Mouse (Mus musculus) C2C12 (cell line): Measurements from ENCODE around the gene Jph3. TPM values are rescaled to one million over a fixed set of nuclear protein-coding genes. Genes with fewer than 3 reads are reported as not detected.

Experiments
- H3K27me3 ChIP-seq: one replicate; pipeline ENCODE4 v1.6.1; 2011; ENCODE audit not compliant: control insufficient read depth, insufficient read depth, insufficient read length
- H3K36me3 ChIP-seq: one replicate; pipeline ENCODE4 v1.6.1; 2011; ENCODE audit not compliant: control insufficient read depth, insufficient read depth
- H3K4me3 ChIP-seq: one replicate; pipeline ENCODE4 v1.5.1; 2011; ENCODE audit warnings: mild to moderate bottlenecking, control low read depth; ENCODE audit not compliant: poor library complexity, insufficient read depth, severe bottlenecking
- H3K79me2 ChIP-seq: one replicate; pipeline ENCODE4 v1.6.1; 2011; ENCODE audit not compliant: control insufficient read depth, insufficient read depth
- H3K79me3 ChIP-seq: one replicate; pipeline ENCODE4 v1.6.1; 2011; ENCODE audit warnings: low read depth, control low read depth
- H3ac ChIP-seq: one replicate; pipeline ENCODE3; 2011; ENCODE audit warnings: low read depth; ENCODE audit not compliant: control insufficient read depth, insufficient read length
- CEBPB ChIP-seq: IDR thresholded peaks from one replicate; pipeline ENCODE4 v1.6.1; 2011; ENCODE audit warnings: low read depth, mild to moderate bottlenecking, control low read depth, moderate library complexity
- CTCF ChIP-seq: IDR thresholded peaks from one replicate; pipeline ENCODE4 v1.5.1; 2011; ENCODE audit not compliant: control insufficient read depth, insufficient read depth, insufficient read length
- FOSL1 ChIP-seq: IDR thresholded peaks from one replicate; pipeline ENCODE4 v1.8.0; 2011; ENCODE audit warnings: mild to moderate bottlenecking, low read length; ENCODE audit not compliant: poor library complexity, insufficient read depth, severe bottlenecking
- MAX ChIP-seq: IDR thresholded peaks from one replicate; pipeline ENCODE4 v1.6.1; 2011; ENCODE audit warnings: mild to moderate bottlenecking, control low read depth
- MYOD1 ChIP-seq: IDR thresholded peaks from one replicate; pipeline ENCODE4 v1.6.1; 2011; ENCODE audit warnings: low read depth; ENCODE audit not compliant: control insufficient read depth, insufficient read length
- MYOG ChIP-seq: IDR thresholded peaks from one replicate; pipeline ENCODE4 v1.6.1; 2011; ENCODE audit not compliant: control insufficient read depth, insufficient read length; ENCODE audit errors: extremely low read depth
- USF1 ChIP-seq: IDR thresholded peaks from one replicate; pipeline ENCODE4 v1.6.1; 2011; ENCODE audit warnings: low read depth, mild to moderate bottlenecking, control low read depth, moderate library complexity
- polyA plus RNA-seq: library from polyadenylated mRNA; unstranded; fragments of >200 nt; fragmentation: generic; extraction: Trizol; gene quantifications from one replicate; pipeline ENCODE4 v1.2.1, GENCODE M21; 2012; ENCODE audit warnings: missing spikeins

The Jph3 gene
- polyA plus RNA-seq, 1 experiment, result 0.02 TPM

- no peaks in the 10 kb centered on the region for H3K79me3 ChIP-seq
- no peaks in the 10 kb centered on the region for H3K79me2 ChIP-seq
- H3K4me3 ChIP-seq, result no peak overlapping the region
- no peak overlapping the region for H3ac ChIP-seq
- H3K36me3 ChIP-seq, result no peaks in the 10 kb centered on the region
- TF ChIP-seq FOSL1 (no peak), CEBPB (no peak), MAX (no peak), MYOG (no peak), USF1 (no peak), CTCF (no peak), MYOD1 (no peak)
- peaks cover 73% of the 10 kb centered on the region for H3K27me3 ChIP-seq
Measured at GRCm38 (mm10) chr8:121740721-121741120, 11.3 kb downstream of the Jph3 start.

GRCm38 (mm10) chr8:121749501-121749900 lies 20.1 kb downstream of the Jph3 start:
- Histone ChIP-seq H3K4me3 (no peak overlapping the region), H3K36me3 (no peaks in the 10 kb centered on the region), H3K27me3 (peaks cover 56% of the 10 kb centered on the region), H3K79me2 (no peaks in the 10 kb centered on the region), H3K79me3 (no peaks in the 10 kb centered on the region), H3ac (no peak overlapping the region)
- no peak for TF ChIP-seq MYOD1
- no peak for TF ChIP-seq USF1
- no peak for TF ChIP-seq FOSL1
- TF ChIP-seq MYOG, result no peak
- TF ChIP-seq MAX, result no peak
- no peak for TF ChIP-seq CTCF
- TF ChIP-seq CEBPB, result no peak

- H3K79me2 ChIP-seq, result no peaks in the 10 kb centered on the region
Measured at GRCm38 (mm10) chr8:121750512-121750911, 21.1 kb downstream of the Jph3 start.

GRCm38 (mm10) chr8:121751407-121751806 lies 22.0 kb downstream of the Jph3 start:
- Histone ChIP-seq H3ac (no peak overlapping the region), H3K79me2 (no peaks in the 10 kb centered on the region), H3K4me3 (no peak overlapping the region), H3K79me3 (no peaks in the 10 kb centered on the region), H3K27me3 (peaks cover 56% of the 10 kb centered on the region), H3K36me3 (no peaks in the 10 kb centered on the region)
- TF ChIP-seq MAX, result peak; percentile 36
- no peak for TF ChIP-seq CEBPB
- peak; percentile 74 for TF ChIP-seq CTCF

More at GRCm38 (mm10) chr8:121750512-121750911, 21.1 kb downstream of the Jph3 start:
- H3K4me3 ChIP-seq, result no peak overlapping the region
- no peak for TF ChIP-seq MYOG
- TF ChIP-seq FOSL1, result no peak
- no peak for TF ChIP-seq CTCF
- no peak for TF ChIP-seq MAX
- no peak for TF ChIP-seq MYOD1
- TF ChIP-seq CEBPB, result no peak
- H3K79me3 ChIP-seq, result no peaks in the 10 kb centered on the region
- H3ac ChIP-seq, result no peak overlapping the region
- H3K27me3 ChIP-seq, result peaks cover 56% of the 10 kb centered on the region
- H3K36me3 ChIP-seq, result no peaks in the 10 kb centered on the region

- no peak for TF ChIP-seq USF1
- TF ChIP-seq MYOG, result no peak
- TF ChIP-seq CEBPB, result no peak
- no peak for TF ChIP-seq CTCF
- TF ChIP-seq FOSL1, result no peak
- no peak for TF ChIP-seq MAX
- no peak for TF ChIP-seq MYOD1
- Histone ChIP-seq H3ac (no peak overlapping the region), H3K36me3 (no peaks in the 10 kb centered on the region), H3K4me3 (no peak overlapping the region), H3K27me3 (peaks cover 58% of the 10 kb centered on the region), H3K79me2 (no peaks in the 10 kb centered on the region), H3K79me3 (no peaks in the 10 kb centered on the region)
Measured at GRCm38 (mm10) chr8:121758470-121758869, 29.0 kb downstream of the Jph3 start.

GRCm38 (mm10) chr8:121760484-121760883 lies 31.1 kb downstream of the Jph3 start:
- H3K36me3 ChIP-seq, result no peaks in the 10 kb centered on the region
- no peak overlapping the region for H3K4me3 ChIP-seq
- no peaks in the 10 kb centered on the region for H3K79me3 ChIP-seq
- H3K27me3 ChIP-seq, result peaks cover 49% of the 10 kb centered on the region
- H3ac ChIP-seq, result no peak overlapping the region
- TF ChIP-seq FOSL1, result no peak
- TF ChIP-seq MYOG, result no peak
- TF ChIP-seq USF1, result no peak
- TF ChIP-seq MAX, result no peak
- no peak for TF ChIP-seq MYOD1
- no peak for TF ChIP-seq CTCF
- H3K79me2 ChIP-seq, result no peaks in the 10 kb centered on the region
